Mouse (Mus musculus): ENCODE data around the gene Lyl1. TPM values are rescaled to one million over a fixed set of nuclear protein-coding genes. Genes with fewer than 3 reads are reported as not detected.

Lyl1 gene
- polyA plus RNA-seq, 1 experiment, result 8.2 TPM

DNA sequence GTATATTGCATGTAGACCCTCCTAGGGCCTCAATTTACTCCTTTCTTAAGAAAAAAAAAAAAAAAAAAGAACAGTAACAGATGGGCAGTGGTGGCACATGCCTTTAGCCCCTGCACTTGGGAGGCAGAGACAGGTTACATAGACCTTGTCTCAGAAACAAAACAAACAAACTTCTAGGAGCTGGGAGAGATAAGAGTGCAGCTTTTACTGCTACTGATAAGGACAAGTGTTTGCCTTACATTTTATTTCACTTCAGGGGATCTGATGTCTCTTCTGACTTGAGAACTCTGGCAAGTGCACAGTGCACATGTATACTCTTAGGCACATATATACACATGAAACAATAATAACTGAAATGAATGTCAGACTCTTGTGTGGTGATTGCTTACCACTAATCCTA is 44.1 kb upstream of the Lyl1 start:
- no peak for TF ChIP-seq POLR2A (IDR thresholded peaks at IDR 0.05; ENCODE audit: low read depth, low read length)
- no peak for TF ChIP-seq CTCF (IDR thresholded peaks at IDR 0.05; ENCODE audit: extremely low read depth, insufficient read length, insufficient replicate concordance, low read depth, low read length)
- Histone ChIP-seq H3K27ac (ENCODE audit: insufficient read depth, low read depth, low read length) (peak overlapping the region; percentile 93), H3K36me3 (ENCODE audit: control insufficient read depth, insufficient read depth, low read length) (no peaks in the 10 kb centered on the region), H3K27me3 (ENCODE audit: control insufficient read depth, insufficient read depth, low read length) (no peaks in the 10 kb centered on the region), H3K4me3 (ENCODE audit: low read depth, low read length) (no peak overlapping the region), H3K4me1 (ENCODE audit: control insufficient read depth, insufficient read depth, insufficient read length, low read length) (peaks cover 14% of the 10 kb centered on the region)

DNA sequence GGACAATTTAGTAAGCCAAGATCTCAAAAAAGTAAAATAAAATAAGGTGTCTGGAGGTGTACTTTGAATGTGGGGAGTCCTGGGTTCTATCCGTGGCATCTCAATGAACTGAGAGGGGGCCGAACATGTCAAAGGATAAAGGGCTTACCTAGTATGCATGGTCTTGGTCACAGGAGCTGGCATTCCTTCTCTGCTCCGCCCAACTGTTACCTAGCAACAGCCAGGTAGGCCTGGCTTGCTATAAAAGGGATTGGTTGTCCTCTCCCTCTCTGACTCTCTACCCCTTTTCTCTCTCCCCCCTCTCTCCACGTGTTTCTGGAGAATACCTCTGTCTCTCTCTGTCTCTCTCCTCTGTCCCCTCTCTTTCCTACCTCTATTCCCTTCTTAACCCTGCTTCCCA is 43.6 kb upstream of the Lyl1 start:
- WGBS, result 27% methylated on average over 4 of the region's 4 CpGs
- H3K27ac ChIP-seq (ENCODE audit: insufficient read depth, low read depth, low read length), result peak overlapping the region; percentile 93

DNA sequence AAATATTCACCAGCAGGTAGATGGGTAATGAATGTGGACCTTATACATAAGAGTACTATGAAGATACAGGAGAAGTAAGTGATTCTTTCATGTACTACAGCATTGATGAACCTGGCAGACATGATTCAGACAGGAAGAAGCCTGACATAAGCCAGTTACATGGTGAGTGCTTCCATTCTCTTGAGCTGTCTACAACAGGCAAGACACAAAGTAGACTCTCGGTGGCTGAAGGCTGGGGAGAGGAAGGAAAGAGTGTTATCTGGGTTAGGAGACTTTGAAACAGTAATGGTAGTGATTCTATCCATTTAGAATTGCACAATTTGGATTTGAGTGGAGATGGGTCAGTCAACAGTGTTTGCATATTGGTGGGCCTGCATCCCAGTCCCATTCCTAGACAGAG is 42.3 kb upstream of the Lyl1 start:
- no peaks in the 10 kb centered on the region for H3K27me3 ChIP-seq (ENCODE audit: control insufficient read depth, insufficient read depth, low read length)
- 37% methylated on average over 1 of the region's 1 CpGs for WGBS
- peaks cover 14% of the 10 kb centered on the region for H3K4me1 ChIP-seq (ENCODE audit: control insufficient read depth, insufficient read depth, insufficient read length, low read length)
- H3K27ac ChIP-seq (ENCODE audit: insufficient read depth, low read depth, low read length), result no peak overlapping the region
- no peak overlapping the region for H3K4me3 ChIP-seq (ENCODE audit: low read depth, low read length)
- no peaks in the 10 kb centered on the region for H3K36me3 ChIP-seq (ENCODE audit: control insufficient read depth, insufficient read depth, low read length)
- TF ChIP-seq POLR2A (IDR thresholded peaks at IDR 0.05; ENCODE audit: low read depth, low read length) (no peak), CTCF (IDR thresholded peaks at IDR 0.05; ENCODE audit: extremely low read depth, insufficient read length, insufficient replicate concordance, low read depth, low read length) (no peak)

More for the DNA sequence above, 43.6 kb upstream of the Lyl1 start:
- H3K36me3 ChIP-seq (ENCODE audit: control insufficient read depth, insufficient read depth, low read length), result no peaks in the 10 kb centered on the region
- peaks cover 14% of the 10 kb centered on the region for H3K4me1 ChIP-seq (ENCODE audit: control insufficient read depth, insufficient read depth, insufficient read length, low read length)
- TF ChIP-seq POLR2A (IDR thresholded peaks at IDR 0.05; ENCODE audit: low read depth, low read length) (no peak), CTCF (IDR thresholded peaks at IDR 0.05; ENCODE audit: extremely low read depth, insufficient read length, insufficient replicate concordance, low read depth, low read length) (no peak)
- H3K27me3 ChIP-seq (ENCODE audit: control insufficient read depth, insufficient read depth, low read length), result no peaks in the 10 kb centered on the region
- H3K4me3 ChIP-seq (ENCODE audit: low read depth, low read length), result no peak overlapping the region

DNA sequence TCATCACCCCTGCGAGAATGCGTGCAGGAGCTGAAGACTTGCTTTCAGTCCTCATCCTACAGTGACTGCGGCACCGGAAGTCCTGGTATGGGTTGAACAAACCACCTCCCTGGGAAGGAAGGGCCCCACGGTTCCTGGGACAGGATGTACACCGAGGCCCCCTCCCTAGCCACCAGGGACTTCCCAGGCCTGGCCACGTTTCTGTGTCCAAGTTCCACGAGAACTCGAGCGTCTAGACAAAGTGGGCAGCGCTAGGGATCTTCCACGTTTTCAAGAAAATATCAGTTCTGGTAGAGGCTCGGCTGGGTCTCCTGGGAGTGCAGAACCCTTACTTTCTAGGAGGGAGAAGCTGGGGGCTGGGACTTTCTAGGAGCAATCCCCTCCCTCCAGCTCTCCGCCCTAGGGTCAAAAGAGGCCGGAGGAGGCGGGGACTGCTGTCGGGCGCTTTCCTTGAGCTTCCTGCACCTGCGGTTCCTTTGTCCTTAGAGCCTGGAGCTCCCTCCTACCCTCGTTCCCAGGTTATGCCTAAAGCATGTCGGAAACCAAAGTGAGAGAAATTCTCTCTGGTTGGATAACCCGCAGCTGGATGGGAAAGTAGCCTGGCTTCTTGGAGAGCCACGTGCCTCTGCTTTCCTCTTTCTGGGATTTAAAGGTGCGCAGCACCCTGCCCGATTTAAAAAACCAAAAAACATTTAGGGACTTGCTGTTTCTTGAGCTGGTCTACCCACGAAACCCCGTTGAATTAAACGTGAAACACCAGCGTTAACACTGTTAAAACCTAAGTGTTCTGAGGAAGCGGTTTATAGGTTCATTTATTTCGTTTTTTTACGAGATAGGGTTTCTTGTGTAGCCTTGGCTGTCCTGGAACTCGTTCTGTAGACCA is 41.1 kb upstream of the Lyl1 start:
- peak; percentile 48 for TF ChIP-seq POLR2A (IDR thresholded peaks at IDR 0.05; ENCODE audit: low read depth, low read length)
- TF ChIP-seq CTCF (IDR thresholded peaks at IDR 0.05; ENCODE audit: extremely low read depth, insufficient read length, insufficient replicate concordance, low read depth, low read length), result no peak
- Histone ChIP-seq H3K4me3 (ENCODE audit: low read depth, low read length) (peak overlapping the region; percentile 91), H3K4me1 (ENCODE audit: control insufficient read depth, insufficient read depth, insufficient read length, low read length) (peaks cover 15% of the 10 kb centered on the region), H3K27me3 (ENCODE audit: control insufficient read depth, insufficient read depth, low read length) (no peaks in the 10 kb centered on the region), H3K36me3 (ENCODE audit: control insufficient read depth, insufficient read depth, low read length) (no peaks in the 10 kb centered on the region), H3K27ac (ENCODE audit: insufficient read depth, low read depth, low read length) (peak overlapping the region; percentile 98)
- WGBS, result 3% methylated on average over 33 of the region's 33 CpGs

DNA sequence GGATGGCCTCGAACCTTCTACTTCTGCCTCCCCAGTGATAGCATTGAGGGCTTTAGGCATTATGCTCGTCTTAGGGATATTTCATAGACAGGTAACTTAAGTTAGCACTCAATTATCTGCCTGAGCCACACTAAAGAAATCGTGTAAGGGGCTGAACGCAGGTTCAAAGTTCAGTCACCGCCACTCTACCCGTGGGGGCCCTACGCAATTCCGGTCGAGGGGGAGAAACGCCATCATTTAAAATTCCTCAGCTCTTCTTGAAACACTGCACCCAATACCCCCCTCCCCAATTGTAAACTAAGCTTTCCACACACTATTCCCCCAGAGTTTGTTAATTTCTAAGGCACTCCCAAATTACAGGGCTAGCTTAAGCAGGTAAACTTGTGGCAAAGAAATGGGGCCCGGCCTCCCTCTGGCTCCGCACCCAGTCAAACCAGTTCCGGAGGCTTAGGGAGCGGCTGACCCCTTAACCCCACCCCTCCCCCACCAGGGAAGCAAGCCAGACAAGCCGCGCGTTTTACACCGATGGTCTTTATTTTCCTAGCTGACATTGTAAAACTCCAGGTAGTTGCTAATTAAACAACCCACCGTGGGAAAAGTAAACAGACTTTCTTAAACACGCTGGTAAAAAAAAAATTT is 40.3 kb upstream of the Lyl1 start:
- no peak for TF ChIP-seq CTCF (IDR thresholded peaks at IDR 0.05; ENCODE audit: extremely low read depth, insufficient read length, insufficient replicate concordance, low read depth, low read length)
- no peak; the same call in 1 of the 2 replicates for TF ChIP-seq POLR2A (IDR thresholded peaks at IDR 0.05; ENCODE audit: low read depth, low read length)
- Histone ChIP-seq H3K4me1 (ENCODE audit: control insufficient read depth, insufficient read depth, insufficient read length, low read length) (peaks cover 17% of the 10 kb centered on the region), H3K4me3 (ENCODE audit: low read depth, low read length) (peak overlapping the region; percentile 91), H3K27me3 (ENCODE audit: control insufficient read depth, insufficient read depth, low read length) (no peaks in the 10 kb centered on the region), H3K36me3 (ENCODE audit: control insufficient read depth, insufficient read depth, low read length) (no peaks in the 10 kb centered on the region), H3K27ac (ENCODE audit: insufficient read depth, low read depth, low read length) (peak overlapping the region; percentile 98)
- WGBS, result 2% methylated on average over 20 of the region's 20 CpGs

DNA sequence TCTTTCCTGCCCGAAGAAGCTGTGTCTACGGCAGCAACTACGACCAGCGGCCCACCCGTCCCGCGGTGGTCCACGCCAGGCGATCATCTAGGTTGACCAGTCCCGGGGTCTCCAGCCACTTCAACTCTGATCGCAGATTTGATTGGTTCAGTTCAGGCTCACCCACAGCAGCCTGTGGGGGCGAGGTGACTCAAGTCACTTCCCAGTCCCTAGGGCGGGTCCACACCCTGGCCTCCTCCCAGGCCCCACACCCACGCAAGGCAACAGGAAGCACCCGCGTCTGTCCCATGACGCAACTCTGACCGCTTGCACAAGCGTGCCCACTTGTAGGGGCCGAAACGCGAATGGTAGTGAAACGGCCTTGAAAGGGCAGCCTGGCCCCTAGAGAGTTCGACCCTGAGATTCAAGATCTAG is 39.8 kb upstream of the Lyl1 start:
- H3K4me3 ChIP-seq (ENCODE audit: low read depth, low read length), result peak overlapping the region; percentile 91
- no peaks in the 10 kb centered on the region for H3K27me3 ChIP-seq (ENCODE audit: control insufficient read depth, insufficient read depth, low read length)
- peak overlapping the region; percentile 98 for H3K27ac ChIP-seq (ENCODE audit: insufficient read depth, low read depth, low read length)
- H3K36me3 ChIP-seq (ENCODE audit: control insufficient read depth, insufficient read depth, low read length), result no peaks in the 10 kb centered on the region
- peaks cover 12% of the 10 kb centered on the region; the same call in 1 of the 2 replicates for H3K4me1 ChIP-seq (ENCODE audit: control insufficient read depth, insufficient read depth, insufficient read length, low read length)
- WGBS, result under 1% methylated on average over 24 of the region's 24 CpGs
- TF ChIP-seq CTCF (IDR thresholded peaks at IDR 0.05; ENCODE audit: extremely low read depth, insufficient read length, insufficient replicate concordance, low read depth, low read length) (no peak), POLR2A (IDR thresholded peaks at IDR 0.05; ENCODE audit: low read depth, low read length) (peak; percentile 68)

DNA sequence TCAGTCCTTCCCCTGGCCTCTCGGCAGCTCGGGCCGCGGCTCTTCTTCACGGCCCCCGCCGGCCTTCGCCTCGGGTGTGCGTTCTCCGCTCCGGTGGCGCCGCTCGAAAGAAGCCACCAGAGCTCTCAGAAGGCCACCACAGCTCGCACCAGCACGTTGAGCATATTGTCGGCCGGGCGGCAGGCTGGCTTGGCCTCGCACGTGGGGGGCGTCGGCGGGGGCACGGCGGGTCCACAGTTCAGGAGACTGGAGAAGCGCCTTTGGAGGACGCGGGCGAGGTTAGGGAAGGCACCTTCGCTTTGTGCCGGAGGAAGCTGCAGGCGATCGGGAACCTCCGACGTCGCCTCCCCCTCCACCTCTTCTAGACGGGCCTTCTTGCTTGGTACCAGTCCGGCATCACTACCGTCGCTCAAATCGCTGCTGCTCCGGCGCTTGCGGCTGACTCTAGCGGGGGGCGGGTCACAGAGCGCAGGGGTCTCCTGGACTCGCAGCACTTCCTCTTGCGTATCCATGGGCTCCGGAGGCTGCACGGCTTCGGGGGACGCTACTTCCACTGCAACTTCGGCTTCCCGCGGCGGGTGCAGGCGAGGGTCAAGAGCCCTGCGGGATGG is 39.2 kb upstream of the Lyl1 start:
- Histone ChIP-seq H3K27ac (ENCODE audit: insufficient read depth, low read depth, low read length) (peak overlapping the region; percentile 98), H3K27me3 (ENCODE audit: control insufficient read depth, insufficient read depth, low read length) (no peaks in the 10 kb centered on the region), H3K4me1 (ENCODE audit: control insufficient read depth, insufficient read depth, insufficient read length, low read length) (peaks cover 10% of the 10 kb centered on the region; the same call in 1 of the 2 replicates), H3K4me3 (ENCODE audit: low read depth, low read length) (peak overlapping the region; percentile 91), H3K36me3 (ENCODE audit: control insufficient read depth, insufficient read depth, low read length) (no peaks in the 10 kb centered on the region)
- under 1% methylated on average over 61 of the region's 61 CpGs for WGBS
- no peak for TF ChIP-seq CTCF (IDR thresholded peaks at IDR 0.05; ENCODE audit: extremely low read depth, insufficient read length, insufficient replicate concordance, low read depth, low read length)
- TF ChIP-seq POLR2A (IDR thresholded peaks at IDR 0.05; ENCODE audit: low read depth, low read length), result no peak
